Mouse (Mus musculus) limb, embryonic 11.5 days (tissue): ENCODE measurements around the gene Kif26a. TPM values are rescaled to one million over a fixed set of nuclear protein-coding genes. Genes with fewer than 3 reads are reported as not detected.

Experiments
- ATAC-seq: fragments of 200-750 bp; cut with Nextera tagmentation; 2 replicates; pipeline ENCODE4 v1.8.0; 2017; ENCODE audit warnings: low read depth; ENCODE audit not compliant: insufficient number of reproducible peaks, low FRiP score, low TSS enrichment
- DNase-seq: peaks from one replicate; pipeline ENCODE4 v3.0.0-alpha.2; 2015; ENCODE audit warnings: low spot score
- H3K27ac ChIP-seq: fragments of 300-500 bp; sonication (generic); replicated peaks from 2 replicates; pipeline ENCODE4 v1.5.1; 2014; ENCODE audit warnings: low read depth, mild to moderate bottlenecking, low read length
- H3K27me3 ChIP-seq: fragments of 300-500 bp; sonication (generic); 2 replicates; pipeline ENCODE4 v1.6.1; 2014; ENCODE audit warnings: mild to moderate bottlenecking, low read length, mixed read lengths; ENCODE audit not compliant: control insufficient read depth, insufficient read depth
- H3K36me3 ChIP-seq: fragments of 300-500 bp; sonication (generic); 2 replicates; pipeline ENCODE4 v1.6.1; 2014; ENCODE audit warnings: mild to moderate bottlenecking, low read length, moderate library complexity, mixed read lengths; ENCODE audit not compliant: control insufficient read depth, insufficient read depth
- H3K4me1 ChIP-seq: fragments of 300-500 bp; sonication (generic); 2 replicates; pipeline ENCODE4 v1.6.1; 2014; ENCODE audit warnings: low read length, mixed read lengths; ENCODE audit not compliant: control insufficient read depth, insufficient read depth
- H3K4me2 ChIP-seq: fragments of 300-500 bp; sonication (generic); 2 replicates; pipeline ENCODE4 v1.6.1; 2014; ENCODE audit warnings: low read depth, mild to moderate bottlenecking, moderate library complexity; ENCODE audit not compliant: severe bottlenecking
- H3K4me3 ChIP-seq: fragments of 300-500 bp; sonication (generic); 2 replicates; pipeline ENCODE4 v1.5.1; 2014; ENCODE audit warnings: low read depth, low read length
- H3K9ac ChIP-seq: fragments of 300-500 bp; sonication (generic); 2 replicates; pipeline ENCODE4 v1.6.1; 2014; ENCODE audit warnings: mild to moderate bottlenecking, low read length
- H3K9me3 ChIP-seq: fragments of 300-500 bp; sonication (generic); 2 replicates; pipeline ENCODE4 v1.6.1; 2016; ENCODE audit warnings: low read length; ENCODE audit not compliant: control insufficient read depth
- WGBS: fragments of 180-500 bp; shearing (Covaris S2); extraction: QIAGEN DNeasy Blood & Tissue Kit; methylation state at CpG from one replicate; pipeline ENCODE4 v1.1.7; 2014; 5-methylcytosine and 5-hydroxymethylcytosine counted together
- polyA plus RNA-seq: library from polyadenylated mRNA; unstranded; fragments of >200 nt; fragmentation: Nextera tagmentation; extraction: Ambion mirVana; gene quantifications from 2 replicates; pipeline ENCODE4 v1.2.1, GENCODE M21; 2014

The Kif26a gene
- polyA plus RNA-seq, 1 experiment from 2014 or later: 3.5 TPM

- H3K9me3 ChIP-seq: no peaks in the 10 kb centered on the region
- peaks cover 8% of the 10 kb centered on the region; the same call in 1 of the 2 replicates for H3K36me3 ChIP-seq
- H3K4me3 ChIP-seq: no peak overlapping the region
- peaks cover 15% of the 10 kb centered on the region for H3K4me1 ChIP-seq
- 49% methylated on average over 7 of the region's 7 CpGs for WGBS
- peak; percentile 31 for DNase-seq
- H3K27me3 ChIP-seq: no peaks in the 10 kb centered on the region
- H3K27ac ChIP-seq: no peak overlapping the region
- no peak for ATAC-seq
- H3K4me2 ChIP-seq: no peak overlapping the region
- H3K9ac ChIP-seq: no peak overlapping the region
Measured at GRCm38 (mm10) chr12:112181921-112182608, 36.1 kb downstream of the Kif26a start.

GRCm38 (mm10) chr12:112182609-112182955 is 36.6 kb downstream of the Kif26a start:
- no peaks in the 10 kb centered on the region for H3K27me3 ChIP-seq
- H3K36me3 ChIP-seq: peaks cover 6% of the 10 kb centered on the region; the same call in 1 of the 2 replicates
- H3K9ac ChIP-seq: no peak overlapping the region
- no peak overlapping the region for H3K4me3 ChIP-seq
- no peaks in the 10 kb centered on the region for H3K9me3 ChIP-seq
- WGBS: 58% methylated on average over 7 of the region's 7 CpGs
- DNase-seq: no peak
- no peak overlapping the region for H3K4me2 ChIP-seq
- no peak overlapping the region for H3K27ac ChIP-seq
- no peak for ATAC-seq
- H3K4me1 ChIP-seq: peaks cover 15% of the 10 kb centered on the region

- no peak overlapping the region for H3K4me3 ChIP-seq
- no peaks in the 10 kb centered on the region for H3K27me3 ChIP-seq
- no peak overlapping the region for H3K27ac ChIP-seq
- H3K4me2 ChIP-seq: no peak overlapping the region
- H3K9ac ChIP-seq: no peak overlapping the region
- H3K36me3 ChIP-seq: peaks cover 3% of the 10 kb centered on the region; the same call in 1 of the 2 replicates
- H3K9me3 ChIP-seq: no peaks in the 10 kb centered on the region
- DNase-seq: no peak
- no peak for ATAC-seq
- 64% methylated on average over 6 of the region's 6 CpGs for WGBS
- H3K4me1 ChIP-seq: peaks cover 15% of the 10 kb centered on the region
Measured at GRCm38 (mm10) chr12:112183675-112184074, 37.7 kb downstream of the Kif26a start.

GRCm38 (mm10) chr12:112184390-112184789 is 38.4 kb downstream of the Kif26a start:
- peak; percentile 61 for DNase-seq
- Histone ChIP-seq H3K9me3 (no peaks in the 10 kb centered on the region), H3K4me2 (no peak overlapping the region), H3K36me3 (peaks cover under 1% of the 10 kb centered on the region; the same call in 1 of the 2 replicates), H3K27ac (peak overlapping the region; percentile 42; the same call in 1 of the 2 replicates), H3K4me1 (peaks cover 15% of the 10 kb centered on the region), H3K9ac (no peak overlapping the region; the same call in 1 of the 2 replicates), H3K4me3 (no peak overlapping the region), H3K27me3 (no peaks in the 10 kb centered on the region)
- WGBS: 26% methylated on average over 3 of the region's 3 CpGs
- ATAC-seq: peak; percentile 42; the same call in 1 of the 2 replicates

- Histone ChIP-seq H3K27ac (no peak overlapping the region), H3K9ac (no peak overlapping the region), H3K9me3 (no peaks in the 10 kb centered on the region), H3K4me2 (no peak overlapping the region), H3K36me3 (no peaks in the 10 kb centered on the region), H3K4me3 (no peak overlapping the region), H3K4me1 (peaks cover 13% of the 10 kb centered on the region), H3K27me3 (no peaks in the 10 kb centered on the region)
- DNase-seq (no peak), ATAC-seq (no peak)
- WGBS: 83% methylated on average over 6 of the region's 6 CpGs
Measured at GRCm38 (mm10) chr12:112186899-112187298, 40.9 kb downstream of the Kif26a start.

GRCm38 (mm10) chr12:112191753-112192152 is 45.7 kb downstream of the Kif26a start:
- WGBS: 31% methylated on average over 6 of the region's 6 CpGs
- H3K9ac ChIP-seq: no peak overlapping the region
- no peaks in the 10 kb centered on the region for H3K27me3 ChIP-seq
- H3K4me2 ChIP-seq: no peak overlapping the region
- H3K9me3 ChIP-seq: no peaks in the 10 kb centered on the region
- H3K36me3 ChIP-seq: no peaks in the 10 kb centered on the region
- no peak for DNase-seq
- H3K4me3 ChIP-seq: no peak overlapping the region
- no peak overlapping the region for H3K27ac ChIP-seq
- peaks cover 10% of the 10 kb centered on the region for H3K4me1 ChIP-seq
- ATAC-seq: no peak

GRCm38 (mm10) chr12:112195019-112195418 is 49.0 kb downstream of the Kif26a start:
- Histone ChIP-seq H3K9me3 (no peaks in the 10 kb centered on the region), H3K9ac (no peak overlapping the region), H3K27me3 (no peaks in the 10 kb centered on the region), H3K27ac (no peak overlapping the region), H3K4me1 (peaks cover 16% of the 10 kb centered on the region), H3K4me2 (peak overlapping the region; percentile 31; the same call in 1 of the 2 replicates), H3K4me3 (no peak overlapping the region), H3K36me3 (no peaks in the 10 kb centered on the region)
- WGBS: 6% methylated on average over 13 of the region's 13 CpGs
- ATAC-seq (no peak), DNase-seq (no peak)

GRCm38 (mm10) chr12:112196562-112196961 is 50.6 kb downstream of the Kif26a start:
- Histone ChIP-seq H3K27ac (no peak overlapping the region), H3K4me3 (no peak overlapping the region), H3K4me2 (no peak overlapping the region), H3K9ac (no peak overlapping the region), H3K36me3 (no peaks in the 10 kb centered on the region), H3K4me1 (peaks cover 16% of the 10 kb centered on the region), H3K9me3 (no peaks in the 10 kb centered on the region), H3K27me3 (no peaks in the 10 kb centered on the region)
- 84% methylated on average over 10 of the region's 10 CpGs for WGBS
- ATAC-seq (no peak), DNase-seq (no peak)

- Histone ChIP-seq H3K4me2 (no peak overlapping the region), H3K9ac (no peak overlapping the region), H3K4me3 (no peak overlapping the region), H3K27ac (no peak overlapping the region), H3K9me3 (no peaks in the 10 kb centered on the region), H3K27me3 (no peaks in the 10 kb centered on the region), H3K36me3 (no peaks in the 10 kb centered on the region), H3K4me1 (peaks cover 16% of the 10 kb centered on the region)
- DNase-seq (no peak), ATAC-seq (no peak)
- 26% methylated on average over 3 of the region's 3 CpGs for WGBS
Measured at GRCm38 (mm10) chr12:112199363-112199762, 53.4 kb downstream of the Kif26a start.
